Mouse (Mus musculus): ENCODE data around the gene Skor1.

The Skor1 gene

DNA sequence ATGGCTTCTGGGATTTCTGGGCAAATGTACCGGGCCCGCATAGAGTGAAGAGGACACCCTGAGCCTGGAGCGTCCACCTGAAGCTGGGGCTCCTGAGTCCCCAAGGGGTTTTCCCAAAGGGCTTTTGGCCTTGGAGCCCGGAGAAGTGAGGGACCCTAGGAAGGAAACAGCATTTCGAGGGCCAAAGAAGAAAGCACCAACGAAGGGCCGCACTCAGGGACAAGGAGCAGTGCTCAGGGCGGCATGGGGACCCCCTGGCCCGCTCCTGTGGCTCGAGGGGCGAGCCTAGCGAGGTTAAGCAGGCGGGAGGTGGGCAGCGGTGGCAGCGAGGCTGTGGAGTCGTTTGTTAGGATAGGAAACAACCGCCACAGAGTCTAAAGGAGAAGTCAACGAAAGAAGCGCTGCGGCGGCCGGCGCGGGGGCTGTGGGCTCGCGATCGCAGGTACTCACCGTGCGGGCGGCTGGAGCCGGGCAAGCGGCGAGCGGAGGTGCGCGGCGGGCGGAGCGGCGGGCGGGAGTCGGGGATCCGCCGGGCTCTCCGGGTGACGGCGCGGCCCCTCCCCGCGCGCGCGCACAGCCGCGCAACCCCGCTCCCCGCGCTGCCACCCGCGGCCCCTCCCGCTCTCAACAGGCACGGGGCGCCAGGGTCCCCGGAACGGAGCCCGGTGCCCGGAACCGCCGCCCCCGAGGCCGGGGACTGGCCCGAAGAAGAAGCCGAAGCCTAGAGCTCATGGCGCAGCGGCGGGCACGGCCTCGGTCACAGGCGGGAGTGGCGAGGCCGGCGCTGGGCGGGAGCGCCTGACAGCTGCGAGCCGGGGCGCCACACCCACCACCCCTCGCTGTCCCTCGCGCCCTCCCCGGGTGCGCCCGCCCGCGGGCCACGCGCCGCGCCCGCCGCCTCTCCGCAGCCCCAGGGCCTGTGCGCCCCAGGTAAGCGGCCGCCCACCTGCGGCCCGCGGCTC, at the start of gene Skor1:
Gene Skor1 (minus strand): TSS at position 552 of the 962 bp plus-strand sequence.
- DNase-seq (ENCODE audit: low spot score in 2 of 2): no peak

DNA sequence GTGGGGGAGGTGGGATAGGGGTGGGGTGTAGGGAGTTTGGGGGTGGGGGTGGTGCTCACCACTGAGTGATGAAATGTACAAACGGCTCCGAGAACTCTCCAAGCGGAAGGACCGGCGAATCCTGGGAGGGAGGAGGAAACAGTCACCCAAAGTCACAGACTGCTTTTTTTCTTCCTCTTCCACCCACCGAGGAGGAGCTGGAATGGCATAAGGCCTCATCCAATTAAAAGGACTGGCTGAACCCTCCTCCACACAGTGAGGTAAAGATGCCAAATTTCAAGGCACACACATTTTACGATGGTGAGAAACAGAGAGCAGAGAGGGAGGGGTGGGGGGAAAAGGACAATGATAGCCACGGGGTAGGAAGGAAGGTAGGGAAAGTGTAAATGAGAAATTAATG, 48.5 kb upstream of the Skor1 start:
- DNase-seq (ENCODE audit: low spot score in 2 of 2): no peak

DNA sequence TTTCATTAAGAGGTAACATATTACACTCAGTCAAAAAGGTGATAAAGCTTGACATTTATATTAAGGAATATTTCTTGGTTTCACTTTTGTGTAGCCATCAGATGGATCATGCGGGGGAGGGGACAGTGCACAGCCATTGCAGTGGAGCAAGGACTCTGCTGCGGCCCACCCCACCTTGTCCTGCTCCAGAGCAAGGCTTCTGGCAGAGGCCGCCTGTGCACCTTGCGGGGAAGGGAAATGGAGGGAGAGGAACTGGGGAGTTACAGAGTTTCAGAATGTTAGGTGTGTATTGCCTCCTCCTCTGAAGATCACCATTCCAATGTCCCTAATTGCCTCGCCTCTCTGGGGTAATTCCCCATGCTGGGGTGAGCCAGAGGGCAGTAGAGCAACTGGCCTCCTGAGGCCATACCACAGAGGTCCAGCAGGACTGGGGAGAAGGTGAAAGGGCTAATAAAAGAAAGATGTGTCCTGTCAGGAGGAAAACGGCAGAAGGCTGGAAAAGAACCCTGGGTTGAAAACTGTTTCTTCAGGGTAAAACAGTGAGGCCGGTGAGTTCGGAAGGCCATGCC, 47.4 kb upstream of the Skor1 start:
- DNase-seq (ENCODE audit: low spot score in 2 of 2): no peak

GRCm38 (mm10) chr9:63195523-63195922, 46.8 kb upstream of the Skor1 start:
- DNase-seq (ENCODE audit: low spot score in 2 of 2): no peak

- no peak for DNase-seq (ENCODE audit: low spot score in 2 of 2)
Observed at GRCm38 (mm10) chr9:63194791-63195190, 46.0 kb upstream of the Skor1 start.

DNA sequence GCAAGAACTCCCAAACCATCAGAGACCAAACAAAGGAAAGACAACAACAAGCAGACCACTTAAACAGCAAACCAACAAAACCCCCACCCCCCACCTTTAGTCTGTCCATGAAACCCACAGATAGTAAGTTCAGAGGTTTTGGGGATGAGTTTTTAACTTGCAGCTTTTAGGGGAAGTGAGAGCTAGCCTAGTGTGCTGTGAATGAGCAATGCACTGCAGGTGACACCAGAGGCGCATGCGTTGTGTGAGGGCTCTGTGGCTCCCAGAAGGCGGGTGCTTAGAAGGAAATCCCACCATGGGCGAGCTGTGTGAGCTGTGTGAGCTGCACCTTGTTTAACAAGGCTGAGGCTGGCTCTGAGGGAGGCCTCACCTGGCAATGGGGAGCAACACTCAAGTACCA, 44.0 kb upstream of the Skor1 start:
- peak in 1 of 2 experiments; percentile 21 for DNase-seq (ENCODE audit: low spot score in 2 of 2)

GRCm38 (mm10) chr9:63187310-63187709, 38.5 kb upstream of the Skor1 start:
- DNase-seq (ENCODE audit: low spot score in 2 of 2): peak in 1 of 2 experiments; percentile 22

DNA sequence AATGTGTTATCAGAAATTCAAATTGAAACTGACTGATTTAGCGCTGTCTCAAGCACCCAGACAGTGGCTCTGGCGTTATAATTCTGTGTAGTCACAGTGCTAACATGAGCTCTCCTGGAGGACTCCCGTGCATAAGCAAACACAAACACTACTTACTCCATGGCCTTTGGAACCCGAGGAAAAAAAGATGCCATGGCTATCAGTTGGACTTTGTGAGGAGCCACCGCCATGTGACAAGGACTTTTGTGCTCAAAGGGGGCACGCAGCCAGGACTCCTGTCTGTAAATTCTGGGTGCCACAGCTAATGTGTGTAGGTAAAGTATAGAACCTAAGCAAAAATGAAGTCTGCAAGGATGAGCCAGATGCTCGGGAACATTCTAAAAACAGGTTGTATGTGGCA, 36.5 kb upstream of the Skor1 start:
- DNase-seq (ENCODE audit: low spot score in 2 of 2): no peak

- DNase-seq (ENCODE audit: low spot score in 2 of 2): no peak
Observed at GRCm38 (mm10) chr9:63183864-63184263, 35.1 kb upstream of the Skor1 start.

GRCm38 (mm10) chr9:63182306-63182960, 33.7 kb upstream of the Skor1 start:
- DNase-seq (ENCODE audit: low spot score in 2 of 2): no peak

DNA sequence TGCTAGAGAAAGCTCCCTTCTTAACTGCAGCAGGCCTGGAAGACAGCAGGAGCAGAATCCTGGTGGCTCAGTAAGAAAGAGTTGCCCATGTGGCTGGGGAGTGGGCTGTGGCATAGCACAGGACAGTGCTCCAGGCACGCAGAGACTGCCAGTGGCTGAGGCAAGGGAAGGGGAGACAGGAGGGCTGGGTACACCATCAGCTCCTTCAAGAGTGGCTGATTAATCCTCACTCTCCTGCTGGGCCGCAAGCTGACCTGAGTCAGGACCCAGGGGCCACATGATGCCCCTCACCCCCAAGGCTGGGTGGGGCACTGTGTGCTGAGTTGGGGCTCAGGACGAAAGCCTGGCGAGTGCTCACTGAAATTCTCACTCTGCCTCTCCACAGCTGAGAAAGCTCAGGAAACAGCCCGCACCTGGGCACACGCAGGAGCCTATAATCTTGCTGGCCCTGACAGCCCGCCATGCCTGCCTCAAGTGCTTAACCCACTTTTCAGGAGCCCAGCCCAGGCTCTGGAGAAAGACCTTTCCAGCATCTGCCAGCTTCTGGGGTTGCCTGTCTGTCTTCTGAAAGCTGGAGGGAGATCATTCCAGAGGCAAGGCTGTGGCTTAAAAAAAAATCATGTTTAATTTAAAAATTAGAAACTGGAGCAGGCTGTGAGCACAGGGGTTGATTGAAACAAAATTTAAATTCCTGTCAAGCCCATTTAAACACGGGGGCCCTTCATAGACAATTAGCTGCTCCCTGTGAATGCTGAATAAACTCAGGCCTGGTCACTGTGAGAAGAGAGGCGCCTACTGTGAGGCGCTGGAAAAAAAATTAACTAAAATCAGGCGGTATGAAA, 32.8 kb upstream of the Skor1 start:
- DNase-seq (ENCODE audit: low spot score in 2 of 2): no peak

GRCm38 (mm10) chr9:63178296-63178695, 29.5 kb upstream of the Skor1 start:
- DNase-seq (ENCODE audit: low spot score in 2 of 2): no peak

DNA sequence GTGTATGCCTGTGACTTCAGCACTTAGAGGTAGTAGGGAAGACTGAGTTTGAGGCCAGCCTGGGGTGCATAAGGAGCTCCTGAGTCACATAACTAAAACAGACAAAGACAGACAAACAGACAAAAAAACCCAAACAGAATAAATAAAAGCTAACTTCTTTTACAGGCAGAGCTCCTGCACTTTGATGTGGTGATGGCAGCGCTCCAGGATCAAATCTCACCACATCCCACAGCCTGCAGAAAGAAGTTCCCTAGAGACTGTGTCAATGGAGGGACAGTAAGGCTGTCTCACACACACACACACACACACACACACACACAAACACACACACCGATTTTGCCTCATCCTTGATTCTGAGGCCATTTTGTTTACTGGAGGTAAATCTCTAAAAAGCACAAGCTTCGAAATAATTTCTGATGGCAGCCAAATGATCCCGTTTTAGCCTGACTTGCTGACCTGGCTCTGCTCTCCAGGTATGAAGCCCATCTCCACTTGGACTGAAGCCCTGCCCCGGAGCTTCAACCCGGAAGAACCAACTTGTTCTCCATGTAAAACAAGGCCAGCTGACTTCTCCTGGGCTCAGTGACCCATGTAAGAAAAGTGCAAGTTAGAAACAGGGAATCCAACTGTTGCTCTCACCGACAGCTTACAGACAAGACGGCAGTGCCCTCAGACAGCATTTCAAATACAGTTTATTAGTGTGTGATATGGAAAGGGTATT, 25.4 kb upstream of the Skor1 start:
- DNase-seq (ENCODE audit: low spot score in 2 of 2): no peak

DNA sequence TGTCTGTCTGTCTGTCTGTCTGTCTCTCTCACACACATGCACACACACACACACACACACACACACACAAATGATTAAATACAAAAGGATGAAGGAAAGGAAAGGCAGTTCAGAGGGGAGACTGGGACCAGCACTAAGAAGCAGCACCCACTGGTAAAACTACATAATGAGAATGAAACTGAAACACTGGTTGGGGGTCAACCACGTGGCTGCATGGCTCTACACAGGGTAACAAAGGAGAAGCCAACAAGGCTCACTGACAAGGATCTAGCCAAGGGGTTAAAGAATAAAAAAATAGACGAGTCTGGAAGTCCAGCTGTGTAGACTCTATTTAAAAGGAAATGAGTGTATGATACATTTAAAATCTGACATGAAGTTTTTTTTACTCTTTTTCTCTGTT, 23.2 kb upstream of the Skor1 start:
- no peak for DNase-seq (ENCODE audit: low spot score in 2 of 2)

- DNase-seq (ENCODE audit: low spot score in 2 of 2): no peak
Observed at GRCm38 (mm10) chr9:63169127-63169526, 20.4 kb upstream of the Skor1 start.

DNA sequence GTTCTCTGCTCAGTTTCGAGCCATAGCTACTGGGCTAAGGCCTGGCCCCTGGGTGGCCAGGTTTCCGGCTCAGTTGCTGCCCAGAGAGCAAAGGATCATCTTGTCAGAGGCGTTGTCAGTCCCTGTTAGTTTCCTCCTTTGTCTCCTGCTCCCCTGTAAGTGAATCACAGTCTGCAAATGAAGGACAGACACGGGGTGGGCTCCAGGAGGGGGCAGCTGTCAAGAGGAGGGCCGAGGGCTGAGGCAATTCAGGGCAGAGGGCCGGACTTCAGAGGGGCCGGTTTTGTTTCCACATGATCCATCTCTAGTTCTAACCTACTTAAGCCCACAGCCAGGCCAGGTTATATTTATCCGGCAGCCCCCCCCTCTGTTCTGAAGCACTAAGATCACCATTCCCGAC, 16.3 kb upstream of the Skor1 start:
- no peak for DNase-seq (ENCODE audit: low spot score in 2 of 2)

DNA sequence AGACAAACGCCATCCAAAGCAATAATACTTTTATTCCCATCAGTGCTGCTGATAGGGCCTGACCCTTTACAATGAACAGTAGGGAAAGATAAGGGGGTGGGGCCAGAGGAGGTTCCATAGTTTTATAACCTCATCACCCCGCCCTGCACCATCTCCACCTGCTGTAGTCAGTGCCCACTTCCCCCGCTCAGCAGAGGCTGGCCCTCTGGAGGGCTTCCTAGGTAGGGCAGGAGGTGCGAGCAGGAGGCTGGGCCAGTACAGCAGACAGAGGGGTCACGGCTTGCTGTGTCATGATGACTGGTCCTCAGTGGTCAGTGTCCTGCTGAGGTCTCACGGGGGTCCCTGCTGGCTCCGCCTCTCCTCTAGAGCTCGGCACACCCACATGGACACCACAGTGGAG, 15.0 kb upstream of the Skor1 start:
- DNase-seq (ENCODE audit: low spot score in 2 of 2): no peak

GRCm38 (mm10) chr9:63151949-63152348, 3.2 kb upstream of the Skor1 start:
- no peak for DNase-seq (ENCODE audit: low spot score in 2 of 2)

DNA sequence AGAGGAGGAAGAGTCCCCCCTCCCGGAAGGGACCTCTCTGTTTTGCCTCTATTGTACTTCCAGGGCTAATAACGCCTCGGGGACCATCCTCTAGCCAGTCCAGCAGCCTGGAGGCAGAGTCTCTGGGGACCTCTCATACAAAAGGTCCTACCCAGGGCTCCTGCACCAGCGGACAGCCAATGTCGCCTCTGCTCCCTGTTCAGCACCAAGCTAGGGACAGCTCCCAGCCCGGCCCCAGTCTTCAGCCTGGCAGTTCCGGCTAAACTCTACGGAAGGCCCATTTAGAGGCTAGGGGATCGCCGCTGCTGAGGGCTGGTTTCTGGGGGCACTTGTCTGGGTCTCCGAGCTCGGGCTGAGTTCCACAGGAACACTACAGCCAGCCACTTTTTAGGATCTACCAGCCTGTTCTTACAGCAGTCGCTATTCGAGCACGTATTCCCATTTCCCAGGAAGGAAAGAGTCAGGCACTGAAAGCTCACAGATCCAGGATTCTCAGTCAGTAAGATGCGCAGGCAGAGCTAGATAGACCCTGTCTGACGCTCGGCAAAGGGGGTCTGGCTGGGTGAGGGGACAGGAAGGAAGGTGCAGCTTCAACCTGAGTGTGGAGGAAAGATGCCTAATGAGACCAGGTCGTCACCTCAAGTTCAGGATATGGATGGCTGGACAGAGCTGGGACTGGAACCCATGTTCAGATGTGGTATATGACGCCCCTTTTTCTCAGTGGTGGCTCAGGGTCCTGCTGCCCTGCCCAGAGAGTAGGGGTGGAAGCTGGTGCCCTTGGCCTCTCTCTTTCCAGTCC, 2.5 kb upstream of the Skor1 start:
- DNase-seq (ENCODE audit: low spot score in 2 of 2): peak in 1 of 2 experiments; percentile 75

GRCm38 (mm10) chr9:63150086-63150800, 1.5 kb upstream of the Skor1 start:
- DNase-seq (ENCODE audit: low spot score in 2 of 2): no peak
